Mouse (Mus musculus) forebrain, embryonic 14.5 days (tissue): ENCODE data around the gene Arih2. TPM values are rescaled to one million over a fixed set of nuclear protein-coding genes. Genes with fewer than 3 reads are reported as not detected.

ENCODE experiments used
- ATAC-seq: fragments of 200-750 bp; cut with Nextera tagmentation; 2 replicates; pipeline ENCODE4 v1.8.0; 2017; ENCODE audit warnings: mild to moderate bottlenecking, moderate library complexity
- DNase-seq: peaks from one replicate; pipeline ENCODE4 v3.0.0-alpha.2; 2015; ENCODE audit warnings: low spot score
- H3K27ac ChIP-seq: fragments of 300-500 bp; sonication (generic); 2 replicates; pipeline ENCODE4 v1.5.1; 2014; ENCODE audit warnings: low read depth, mild to moderate bottlenecking, control low read depth, low read length, moderate library complexity
- H3K27me3 ChIP-seq: fragments of 300-500 bp; sonication (generic); replicated peaks from 2 replicates; pipeline ENCODE4 v1.6.1; 2014; ENCODE audit warnings: low read length, control low read depth, mixed read lengths; ENCODE audit not compliant: control insufficient read depth, insufficient read depth
- H3K36me3 ChIP-seq: fragments of 300-500 bp; sonication (generic); 2 replicates; pipeline ENCODE4 v1.6.1; 2014; ENCODE audit warnings: low read length, control low read depth; ENCODE audit not compliant: control insufficient read depth, insufficient read depth
- H3K4me1 ChIP-seq: fragments of 300-500 bp; sonication (generic); 2 replicates; pipeline ENCODE4 v1.6.1; 2014; ENCODE audit warnings: antibody characterized with exemption, low read length, control low read depth; ENCODE audit not compliant: control insufficient read depth, insufficient read depth
- H3K4me2 ChIP-seq: fragments of 300-500 bp; sonication (generic); 2 replicates; pipeline ENCODE4 v1.6.1; 2014; ENCODE audit warnings: mild to moderate bottlenecking, control low read depth, low read length
- H3K4me3 ChIP-seq: fragments of 300-500 bp; sonication (generic); 2 replicates; pipeline ENCODE4 v1.5.1; 2014; ENCODE audit warnings: low read depth, low read length, control low read depth
- H3K9ac ChIP-seq: fragments of 300-500 bp; sonication (generic); 2 replicates; pipeline ENCODE4 v1.6.1; 2014; ENCODE audit warnings: mild to moderate bottlenecking, low read length, control low read depth, moderate library complexity
- H3K9me3 ChIP-seq: fragments of 300-500 bp; sonication (generic); replicated peaks from 2 replicates; pipeline ENCODE4 v1.6.1; 2016; ENCODE audit warnings: low read length, control low read depth, mixed read lengths; ENCODE audit not compliant: control insufficient read depth
- WGBS: fragments of 180-500 bp; shearing (Covaris S2); extraction: QIAGEN DNeasy Blood & Tissue Kit; methylation state at CpG from one replicate; pipeline ENCODE4 v1.1.7; 2014; 5-methylcytosine and 5-hydroxymethylcytosine counted together
- polyA plus RNA-seq: library from polyadenylated mRNA; unstranded; fragments of >200 nt; fragmentation: Nextera tagmentation; extraction: Ambion mirVana; gene quantifications from 2 replicates; pipeline ENCODE4 v1.2.1, GENCODE M21; 2014

Gene Arih2
- polyA plus RNA-seq, 1 experiment from 2014 or later: 37.5 TPM

GRCm38 (mm10) chr9:108571401-108571973 is 77.7 kb downstream of the Arih2 start:
- no peak overlapping the region for H3K4me2 ChIP-seq
- H3K27ac ChIP-seq: no peak overlapping the region
- 94% methylated on average over 16 of the region's 16 CpGs for WGBS

GRCm38 (mm10) chr9:108570207-108570896 is 78.8 kb downstream of the Arih2 start:
- peak overlapping the region; percentile 52 for H3K27ac ChIP-seq
- DNase-seq (peak; percentile 80), ATAC-seq (no peak)
- peaks cover 23% of the 10 kb centered on the region for H3K4me1 ChIP-seq
- 3% methylated on average over 40 of the region's 40 CpGs for WGBS
- peaks cover 54% of the 10 kb centered on the region for H3K36me3 ChIP-seq
- peak overlapping the region; percentile 58 for H3K4me3 ChIP-seq
- no peaks in the 10 kb centered on the region for H3K9me3 ChIP-seq
- H3K4me2 ChIP-seq: peak overlapping the region; percentile 98
- H3K27me3 ChIP-seq: no peaks in the 10 kb centered on the region
- peak overlapping the region; percentile 62 for H3K9ac ChIP-seq

More at GRCm38 (mm10) chr9:108571401-108571973, 77.7 kb downstream of the Arih2 start:
- Histone ChIP-seq H3K27me3 (no peaks in the 10 kb centered on the region), H3K36me3 (peaks cover 55% of the 10 kb centered on the region), H3K9me3 (no peaks in the 10 kb centered on the region), H3K4me3 (no peak overlapping the region), H3K9ac (no peak overlapping the region), H3K4me1 (peaks cover 24% of the 10 kb centered on the region)
- ATAC-seq (no peak), DNase-seq (no peak)

- Histone ChIP-seq H3K4me1 (peaks cover 23% of the 10 kb centered on the region), H3K36me3 (peaks cover 54% of the 10 kb centered on the region), H3K9ac (peak within 1 kb of the TSS; percentile 62), H3K4me2 (peak within 1 kb of the TSS; percentile 98), H3K27ac (peak within 1 kb of the TSS; percentile 52), H3K27me3 (no peaks in the 10 kb centered on the region), H3K4me3 (peak within 1 kb of the TSS; percentile 58), H3K9me3 (no peaks in the 10 kb centered on the region)
- ATAC-seq: peak; percentile 69
- 5% methylated on average over 42 of the region's 42 CpGs for WGBS
- peak; percentile 97 for DNase-seq
Observed at GRCm38 (mm10) chr9:108569381-108570206, 79.6 kb downstream of the Arih2 start, which contains the start of gene Dalrd3. Gene Dalrd3, plus strand, starts transcription at chr9:108569886.

GRCm38 (mm10) chr9:108568511-108568921 is 80.7 kb downstream of the Arih2 start:
- Histone ChIP-seq H3K36me3 (peaks cover 55% of the 10 kb centered on the region), H3K9me3 (no peaks in the 10 kb centered on the region), H3K27ac (no peak overlapping the region), H3K9ac (no peak overlapping the region; the same call in 1 of the 2 replicates), H3K4me3 (0 out of 2 replicates have a peak overlapping the region, but pooled peaks have one; percentile 72), H3K27me3 (no peaks in the 10 kb centered on the region), H3K4me2 (peak overlapping the region; percentile 99), H3K4me1 (peaks cover 21% of the 10 kb centered on the region)
- 78% methylated on average over 17 of the region's 17 CpGs for WGBS
- ATAC-seq (no peak), DNase-seq (no peak)

- H3K9ac ChIP-seq: peak overlapping the region; percentile 82
- H3K27me3 ChIP-seq: no peaks in the 10 kb centered on the region
- H3K27ac ChIP-seq: peak overlapping the region; percentile 95
- DNase-seq (no peak), ATAC-seq (no peak)
- peak overlapping the region; percentile 99 for H3K4me2 ChIP-seq
- no peaks in the 10 kb centered on the region for H3K9me3 ChIP-seq
- H3K4me1 ChIP-seq: peaks cover 21% of the 10 kb centered on the region
- H3K4me3 ChIP-seq: peak overlapping the region; percentile 72
- WGBS: 12% methylated on average over 18 of the region's 18 CpGs
- peaks cover 55% of the 10 kb centered on the region for H3K36me3 ChIP-seq
Observed at GRCm38 (mm10) chr9:108567931-108568419, 81.2 kb downstream of the Arih2 start.

GRCm38 (mm10) chr9:108566815-108567776 is 82.1 kb downstream of the Arih2 start, which contains the start of gene Ndufaf3:
Gene Ndufaf3, minus strand, starts transcription at chr9:108567434.
- Histone ChIP-seq H3K4me1 (peaks cover 21% of the 10 kb centered on the region), H3K4me3 (peak within 1 kb of the TSS; percentile 72), H3K4me2 (peak within 1 kb of the TSS; percentile 99), H3K9ac (peak within 1 kb of the TSS; percentile 82), H3K36me3 (peaks cover 53% of the 10 kb centered on the region), H3K27me3 (no peaks in the 10 kb centered on the region), H3K9me3 (no peaks in the 10 kb centered on the region), H3K27ac (peak within 1 kb of the TSS; percentile 95)
- ATAC-seq (peak; percentile 86), DNase-seq (peak; percentile 98)
- under 1% methylated on average over 71 of the region's 73 CpGs for WGBS

- Histone ChIP-seq H3K4me3 (peak overlapping the region; percentile 72), H3K4me2 (peak overlapping the region; percentile 99), H3K27me3 (no peaks in the 10 kb centered on the region), H3K27ac (peak overlapping the region; percentile 95), H3K36me3 (peaks cover 50% of the 10 kb centered on the region), H3K9ac (peak overlapping the region; percentile 82), H3K4me1 (peaks cover 23% of the 10 kb centered on the region), H3K9me3 (no peaks in the 10 kb centered on the region)
- ATAC-seq (no peak), DNase-seq (peak; percentile 16)
- 15% methylated on average over 35 of the region's 35 CpGs for WGBS
Observed at GRCm38 (mm10) chr9:108565881-108566814, 83.0 kb downstream of the Arih2 start.
